Mouse (Mus musculus) right cerebral cortex, adult 18-20 months (tissue): ENCODE data around the gene Tdp1.

Experiments
- DNase-seq: peaks from one replicate; pipeline ENCODE4 v3.0.0; 2022; ENCODE audit warnings: mixed read lengths

Gene Tdp1

DNA sequence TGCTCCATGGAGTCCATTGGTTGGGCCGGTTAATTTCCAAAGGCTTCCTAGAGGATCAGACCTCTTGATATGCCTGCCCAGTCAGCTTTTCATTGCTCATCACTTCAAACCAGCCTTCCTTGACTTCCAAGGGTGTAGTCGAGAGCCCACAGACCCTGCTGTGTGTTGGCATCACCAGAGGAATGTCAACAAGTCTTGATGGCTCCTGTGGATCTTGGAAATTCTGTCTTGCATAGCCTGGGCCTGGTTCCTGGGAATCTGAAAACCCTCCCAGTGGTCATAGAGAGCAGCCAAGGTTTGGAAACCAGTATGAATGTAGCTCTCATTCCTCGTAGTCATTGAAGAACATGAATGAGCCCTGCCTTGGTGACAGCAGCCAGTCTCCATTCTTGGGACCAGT lies 116.9 kb downstream of the Tdp1 start:
- no peak for DNase-seq

DNA sequence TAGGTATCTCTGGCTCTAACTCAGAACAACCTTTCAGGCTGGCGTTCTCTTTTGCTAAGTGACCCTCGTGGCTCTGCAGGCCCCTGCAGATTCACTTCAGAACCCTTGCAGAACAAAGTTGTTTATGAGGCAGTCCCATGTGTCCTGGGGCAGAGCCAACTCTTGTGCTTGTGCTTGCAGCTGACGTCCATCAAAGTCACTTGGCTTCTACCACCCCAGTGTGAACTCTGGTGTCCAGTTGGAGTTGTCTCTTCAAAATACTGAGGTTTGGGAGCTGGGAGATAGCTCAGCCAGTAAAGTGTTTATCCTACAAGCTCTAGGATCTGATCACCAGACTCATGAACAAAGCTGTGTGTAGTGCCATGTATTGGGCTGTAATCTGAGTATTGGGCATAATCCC lies 117.6 kb downstream of the Tdp1 start:
- no peak for DNase-seq

GRCm38 (mm10) chr12:100002914-100003587 lies 118.7 kb downstream of the Tdp1 start:
- DNase-seq, result no peak
